Mouse (Mus musculus) lung, embryonic 16.5 days (tissue): ENCODE data around the gene Aldh18a1. TPM values are rescaled to one million over a fixed set of nuclear protein-coding genes. Genes with fewer than 3 reads are reported as not detected.
"Not testable (repeated sequence)": the region's sequence is repeated elsewhere in the genome, so short reads cannot be mapped to it uniquely, and the experiment has no call there.

Experiments used
- ATAC-seq: fragments of 200-750 bp; cut with Nextera tagmentation; 2 replicates; pipeline ENCODE4 v1.8.0; 2017; ENCODE audit warnings: low read depth, mild to moderate bottlenecking, moderate library complexity
- H3K27ac ChIP-seq: fragments of 300-500 bp; sonication (generic); 2 replicates; pipeline ENCODE4 v1.5.1; 2014; ENCODE audit warnings: mild to moderate bottlenecking, control low read depth, low read length
- H3K27me3 ChIP-seq: fragments of 300-500 bp; sonication (generic); 2 replicates; pipeline ENCODE4 v1.6.1; 2014; ENCODE audit warnings: low read depth, low read length, mixed read lengths; ENCODE audit not compliant: control insufficient read depth, insufficient read depth
- H3K36me3 ChIP-seq: fragments of 300-500 bp; sonication (generic); 2 replicates; pipeline ENCODE4 v1.6.1; 2014; ENCODE audit warnings: low read length; ENCODE audit not compliant: control insufficient read depth, insufficient read depth
- H3K4me1 ChIP-seq: fragments of 300-500 bp; sonication (generic); replicated peaks from 2 replicates; pipeline ENCODE4 v1.6.1; 2014; ENCODE audit warnings: low read length, mixed read lengths; ENCODE audit not compliant: control insufficient read depth, insufficient read depth
- H3K4me2 ChIP-seq: fragments of 300-500 bp; sonication (generic); 2 replicates; pipeline ENCODE4 v1.6.1; 2014; ENCODE audit warnings: low read depth, low read length, control low read depth
- H3K4me3 ChIP-seq: fragments of 300-500 bp; sonication (generic); 2 replicates; pipeline ENCODE4 v1.5.1; 2014; ENCODE audit warnings: mild to moderate bottlenecking, low read length, control low read depth
- H3K9ac ChIP-seq: fragments of 300-500 bp; sonication (generic); 2 replicates; pipeline ENCODE4 v1.6.1; 2014; ENCODE audit warnings: low read length, control low read depth
- H3K9me3 ChIP-seq: fragments of 300-500 bp; sonication (generic); 2 replicates; pipeline ENCODE4 v1.6.1; 2016; ENCODE audit warnings: low read length; ENCODE audit not compliant: control insufficient read depth
- WGBS: fragments of 180-500 bp; shearing (Covaris S2); extraction: QIAGEN DNeasy Blood & Tissue Kit; methylation state at CpG from one replicate; pipeline ENCODE4 v1.1.7; 2014; 5-methylcytosine and 5-hydroxymethylcytosine counted together
- polyA plus RNA-seq: library from polyadenylated mRNA; unstranded; fragments of >200 nt; fragmentation: Nextera tagmentation; extraction: Ambion mirVana; gene quantifications from 2 replicates; pipeline ENCODE4 v1.2.1, GENCODE M21; 2015

Aldh18a1 gene
- polyA plus RNA-seq, 1 experiment from 2014 or later = 50.6 TPM

DNA sequence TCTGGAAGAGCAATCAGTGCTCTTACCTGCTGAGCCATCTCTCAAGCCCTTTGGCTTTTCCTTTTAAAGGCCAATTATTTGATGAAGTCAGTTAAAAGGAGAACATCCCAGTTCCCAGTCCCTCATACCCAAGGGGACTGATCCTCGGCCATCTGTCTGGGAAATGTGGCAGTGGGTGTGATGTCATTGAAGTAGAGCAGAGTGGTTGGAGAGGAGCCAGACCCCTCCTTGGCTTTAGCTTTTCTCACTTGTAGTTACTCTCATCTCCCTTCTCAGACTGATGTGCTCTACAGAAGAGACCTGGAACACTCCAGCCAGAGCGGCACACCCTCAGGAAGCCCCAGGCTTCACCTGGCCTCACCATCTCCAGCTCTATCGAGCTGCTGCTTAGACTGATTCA, 20.6 kb downstream of the Aldh18a1 start:
- H3K27ac ChIP-seq = no peak overlapping the region
- 80% methylated on average over 3 of the region's 3 CpGs for WGBS
- H3K36me3 ChIP-seq = peaks cover 33% of the 10 kb centered on the region

DNA sequence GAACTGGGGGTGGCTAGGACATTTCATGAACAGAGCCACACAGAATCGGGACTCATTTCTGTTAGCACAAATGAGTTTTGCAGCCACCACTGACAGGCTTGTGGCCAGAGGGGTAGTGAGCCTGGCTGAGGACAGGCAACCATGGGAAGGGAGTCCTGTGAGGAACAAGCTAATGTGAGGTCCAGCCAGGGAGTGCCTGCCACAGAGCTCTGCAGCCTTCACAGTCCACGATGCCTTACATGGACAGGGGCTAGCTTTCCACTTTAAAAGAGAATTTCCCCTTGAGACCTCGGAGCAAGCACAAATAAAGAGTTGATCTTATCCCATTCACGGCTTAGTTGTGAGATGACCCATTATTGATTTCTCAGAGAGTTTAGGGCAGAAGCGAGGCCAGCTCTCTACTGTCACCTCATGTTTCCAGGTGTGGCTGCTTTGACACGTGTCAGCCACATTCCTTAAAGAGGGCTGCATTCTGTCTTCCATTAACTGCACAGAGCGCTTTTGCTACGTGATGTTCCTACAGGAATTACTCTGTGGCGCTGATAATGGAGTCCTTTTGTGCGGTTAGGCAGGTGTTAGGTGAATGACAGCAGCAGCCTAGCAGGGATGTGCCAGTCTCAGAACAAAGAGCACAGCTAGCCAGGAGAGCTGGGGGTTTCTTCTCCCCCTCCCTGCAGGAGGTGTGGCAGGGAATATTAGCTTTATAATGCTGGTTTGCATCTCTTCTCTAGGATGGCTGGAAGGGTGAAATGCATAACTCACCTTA, 24.2 kb downstream of the Aldh18a1 start:
- Histone ChIP-seq H3K4me2 (no peak overlapping the region), H3K9me3 (no peaks in the 10 kb centered on the region), H3K27me3 (no peaks in the 10 kb centered on the region), H3K9ac (no peak overlapping the region), H3K27ac (no peak overlapping the region), H3K36me3 (peaks cover 27% of the 10 kb centered on the region), H3K4me1 (no peaks in the 10 kb centered on the region), H3K4me3 (no peak overlapping the region)
- ATAC-seq = no peak
- 72% methylated on average over 10 of the region's 10 CpGs for WGBS

More for the DNA sequence above, 20.6 kb downstream of the Aldh18a1 start:
- H3K4me2 ChIP-seq = no peak overlapping the region
- H3K4me3 ChIP-seq = no peak overlapping the region
- H3K27me3 ChIP-seq = no peaks in the 10 kb centered on the region
- H3K4me1 ChIP-seq = no peaks in the 10 kb centered on the region
- peaks cover 7% of the 10 kb centered on the region for H3K9me3 ChIP-seq
- H3K9ac ChIP-seq = no peak overlapping the region
- no peak for ATAC-seq

DNA sequence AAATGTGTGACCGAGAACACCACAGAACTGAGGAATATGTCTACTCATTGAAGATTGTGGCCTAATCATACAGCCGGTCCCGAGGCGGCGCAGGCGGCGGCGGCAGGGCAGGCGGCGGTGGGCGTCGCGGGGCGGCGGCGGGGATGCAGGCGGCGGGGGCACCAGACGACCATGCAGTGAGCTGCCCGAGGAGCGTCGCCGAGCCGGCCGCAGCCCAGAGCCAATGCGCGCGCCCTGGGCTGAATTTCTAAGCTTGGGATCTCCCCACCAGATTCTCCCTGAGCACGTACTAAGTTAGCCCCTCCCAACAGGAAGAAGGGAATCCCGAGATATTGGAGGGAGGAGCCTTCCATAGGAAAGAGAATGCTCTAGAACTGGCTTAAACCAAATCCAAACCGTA, 26.7 kb downstream of the Aldh18a1 start:
- H3K9me3 ChIP-seq, H3K4me2 ChIP-seq, H3K4me3 ChIP-seq, H3K4me1 ChIP-seq, H3K27me3 ChIP-seq, H3K9ac ChIP-seq, H3K27ac ChIP-seq: not testable (repeated sequence)
- 0 out of 2 replicates have a peak, but pooled peaks have one; percentile 49 for ATAC-seq
- H3K36me3 ChIP-seq = peaks cover 35% of the 10 kb centered on the region
- 68% methylated on average over 13 of the region's 31 CpGs for WGBS

DNA sequence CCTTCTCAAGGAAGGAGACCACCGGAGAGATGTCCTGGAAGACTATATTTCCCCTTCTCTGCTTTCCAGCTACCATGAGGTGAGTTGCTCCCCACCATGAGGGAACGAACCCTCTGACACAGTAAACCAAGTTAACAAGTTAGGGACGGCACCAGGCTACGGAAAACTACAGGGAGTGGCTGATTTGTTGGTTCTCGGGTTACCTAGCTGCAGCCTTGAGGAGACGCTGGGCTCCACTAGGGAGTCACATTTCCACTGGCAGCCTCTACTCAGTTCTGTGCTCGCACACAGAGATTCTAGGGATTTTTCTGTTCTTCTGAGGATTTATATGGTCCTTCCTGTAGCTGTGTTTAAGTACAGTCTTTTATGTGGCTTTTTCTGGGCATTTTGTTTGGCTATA, 32.2 kb downstream of the Aldh18a1 start:
- Histone ChIP-seq H3K36me3 (peaks cover 13% of the 10 kb centered on the region), H3K4me2 (no peak overlapping the region), H3K4me3 (no peak overlapping the region), H3K27me3 (no peaks in the 10 kb centered on the region), H3K9ac (no peak overlapping the region), H3K4me1 (peaks cover 9% of the 10 kb centered on the region; the same call in 1 of the 2 replicates), H3K27ac (no peak overlapping the region), H3K9me3 (no peaks in the 10 kb centered on the region)
- 85% methylated on average over 7 of the region's 7 CpGs for WGBS
- ATAC-seq = no peak

DNA sequence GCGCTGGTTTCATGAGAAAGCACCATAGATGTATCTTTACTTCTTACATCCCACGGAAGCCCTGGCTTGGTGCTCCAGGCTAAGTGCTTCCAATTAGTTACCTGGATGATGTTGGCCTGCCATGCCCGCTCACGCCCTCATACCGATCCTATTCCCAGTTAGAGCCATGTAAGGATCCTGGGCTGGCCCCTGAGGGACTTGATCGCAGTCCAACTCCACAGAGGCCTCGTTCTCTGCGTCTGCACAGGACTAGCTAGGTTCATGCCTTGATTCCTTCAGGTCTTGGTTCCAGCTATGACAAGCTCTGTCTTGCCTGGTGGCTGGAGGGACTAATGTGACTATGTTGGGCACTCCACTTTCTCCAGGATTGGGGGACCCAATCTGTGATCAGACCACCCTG, 33.1 kb downstream of the Aldh18a1 start:
- peak overlapping the region; percentile 75; the same call in 1 of the 2 replicates for H3K27ac ChIP-seq
- H3K9ac ChIP-seq = no peak overlapping the region
- no peaks in the 10 kb centered on the region for H3K9me3 ChIP-seq
- no peaks in the 10 kb centered on the region for H3K27me3 ChIP-seq
- no peak overlapping the region for H3K4me2 ChIP-seq
- 88% methylated on average over 8 of the region's 8 CpGs for WGBS
- no peak overlapping the region for H3K4me3 ChIP-seq
- ATAC-seq = no peak
- peaks cover 16% of the 10 kb centered on the region for H3K36me3 ChIP-seq
- peaks cover 9% of the 10 kb centered on the region; the same call in 1 of the 2 replicates for H3K4me1 ChIP-seq

DNA sequence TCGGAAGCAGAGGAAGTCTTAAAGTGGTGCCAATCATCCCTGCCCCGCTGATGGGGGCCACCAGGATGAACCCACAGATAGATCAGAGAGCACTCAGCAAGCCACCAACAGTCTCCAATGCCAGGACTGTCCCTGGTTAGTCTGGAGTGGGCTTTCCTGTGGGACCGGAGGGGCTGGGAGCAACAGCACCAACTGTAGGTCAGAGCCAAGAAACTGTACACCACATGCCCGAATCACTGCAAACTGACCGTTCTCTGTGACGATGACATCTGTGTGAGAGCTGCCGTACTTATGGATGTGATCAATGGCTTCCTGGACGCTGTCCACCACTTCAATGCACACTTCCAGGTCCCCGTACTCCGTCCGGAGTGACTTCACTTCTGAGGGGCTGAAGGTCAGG, 33.9 kb downstream of the Aldh18a1 start:
- peak; percentile 60 for ATAC-seq
- peak overlapping the region; percentile 75 for H3K27ac ChIP-seq
- H3K9ac ChIP-seq = no peak overlapping the region
- H3K9me3 ChIP-seq = no peaks in the 10 kb centered on the region
- H3K4me3 ChIP-seq = no peak overlapping the region
- no peak overlapping the region for H3K4me2 ChIP-seq
- H3K36me3 ChIP-seq = peaks cover 16% of the 10 kb centered on the region
- H3K4me1 ChIP-seq = peaks cover 9% of the 10 kb centered on the region; the same call in 1 of the 2 replicates
- H3K27me3 ChIP-seq = no peaks in the 10 kb centered on the region
- 49% methylated on average over 11 of the region's 11 CpGs for WGBS

DNA sequence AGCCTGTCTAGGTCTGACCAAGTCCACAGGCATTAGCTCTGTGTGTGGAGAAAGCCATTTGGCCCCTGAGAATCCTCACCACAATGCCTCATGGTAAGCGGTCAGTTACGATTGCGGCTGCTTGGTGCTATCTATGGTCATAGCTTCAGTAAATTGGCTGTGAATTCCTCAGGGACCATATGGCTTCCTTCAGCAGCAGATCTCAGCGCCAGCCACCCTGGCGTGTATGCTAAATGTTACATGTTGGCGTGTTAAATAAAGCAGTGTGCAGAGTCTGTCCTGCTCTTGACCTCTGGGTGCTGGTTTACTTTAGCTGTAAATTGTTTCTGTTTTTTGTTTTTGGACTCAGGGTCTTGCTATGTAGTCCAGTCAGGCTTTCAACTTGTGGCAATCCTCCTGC, 34.4 kb downstream of the Aldh18a1 start:
- H3K27ac ChIP-seq = peak overlapping the region; percentile 75

DNA sequence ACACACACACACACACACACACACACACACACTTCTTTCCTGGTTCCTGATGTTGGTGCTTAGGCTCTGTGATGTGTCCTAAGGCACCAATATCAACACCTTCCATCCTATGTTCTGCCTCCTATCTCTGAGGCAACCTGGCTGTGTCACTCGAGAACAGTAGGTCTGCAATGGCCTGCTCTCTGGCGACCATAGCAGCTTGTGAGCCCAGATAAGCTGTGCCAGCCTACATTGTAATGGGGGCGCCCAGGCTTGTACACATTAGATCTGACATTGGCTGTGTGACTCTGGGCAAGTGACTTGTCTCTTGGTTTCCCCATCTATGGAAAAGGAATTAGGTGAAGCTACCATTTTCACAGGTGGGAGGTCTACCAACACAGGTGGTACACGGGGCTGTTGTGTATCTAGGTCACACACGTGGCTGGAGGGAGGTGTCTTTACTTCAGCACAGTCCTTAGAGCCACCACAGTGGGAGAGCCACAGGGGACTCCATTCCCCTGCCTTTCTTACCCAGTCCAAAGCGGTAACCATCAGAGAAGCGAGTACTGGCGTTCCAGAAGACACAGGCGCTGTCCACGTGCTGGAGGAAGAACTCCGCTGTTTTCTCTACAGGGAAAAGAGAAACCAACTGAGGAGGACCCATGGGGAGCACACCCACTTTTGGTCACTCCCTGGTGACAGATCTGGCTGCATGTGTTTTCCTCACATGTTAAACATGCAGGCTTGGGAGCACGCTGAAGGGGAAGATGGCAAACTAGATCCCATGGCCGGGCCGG, 35.1 kb downstream of the Aldh18a1 start:
- Histone ChIP-seq H3K36me3 (peaks cover 16% of the 10 kb centered on the region), H3K9me3 (no peaks in the 10 kb centered on the region), H3K27me3 (no peaks in the 10 kb centered on the region), H3K4me1 (peaks cover 9% of the 10 kb centered on the region; the same call in 1 of the 2 replicates), H3K27ac (peak overlapping the region; percentile 36; the same call in 1 of the 2 replicates), H3K4me2 (peak overlapping the region; percentile 3; the same call in 1 of the 2 replicates), H3K4me3 (no peak overlapping the region), H3K9ac (no peak overlapping the region)
- 68% methylated on average over 14 of the region's 14 CpGs for WGBS
- peak; percentile 55 for ATAC-seq

More for the DNA sequence above, 34.4 kb downstream of the Aldh18a1 start:
- WGBS = 63% methylated on average over 6 of the region's 6 CpGs
- no peaks in the 10 kb centered on the region for H3K27me3 ChIP-seq
- peak overlapping the region; percentile 3; the same call in 1 of the 2 replicates for H3K4me2 ChIP-seq
- H3K4me1 ChIP-seq = peaks cover 9% of the 10 kb centered on the region; the same call in 1 of the 2 replicates
- H3K4me3 ChIP-seq = no peak overlapping the region
- no peak overlapping the region for H3K9ac ChIP-seq
- no peaks in the 10 kb centered on the region for H3K9me3 ChIP-seq
- ATAC-seq = peak; percentile 93
- H3K36me3 ChIP-seq = peaks cover 16% of the 10 kb centered on the region

DNA sequence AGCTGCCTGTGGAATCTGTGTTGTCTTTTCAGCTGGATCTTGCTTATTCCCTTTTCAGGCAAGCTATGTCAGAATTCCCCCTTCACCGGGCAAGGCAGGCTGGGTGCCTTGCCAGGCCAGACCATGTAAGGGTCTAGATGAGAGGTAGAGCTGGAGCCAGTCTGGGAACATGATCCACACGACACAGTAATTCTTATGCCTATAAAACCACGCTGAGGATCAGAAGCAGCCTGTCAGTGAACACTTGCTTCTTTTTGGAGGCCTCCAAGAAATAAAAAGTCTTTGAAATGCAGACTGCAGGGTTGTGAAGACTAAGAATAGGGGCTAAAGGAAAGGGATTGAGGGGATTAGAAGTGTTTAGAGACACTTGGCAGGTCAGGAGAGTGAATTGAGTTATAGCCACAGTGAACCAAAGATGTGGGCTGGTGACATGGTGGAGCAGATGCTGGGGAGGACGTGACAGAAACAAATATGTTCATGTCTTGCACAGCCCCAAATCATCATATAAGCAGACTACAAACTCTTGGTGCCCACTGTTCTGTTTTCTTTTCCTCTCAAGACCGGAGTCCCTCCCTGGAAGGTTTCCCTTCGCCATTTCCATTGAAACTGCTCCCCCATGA, 38.6 kb downstream of the Aldh18a1 start:
- peak overlapping the region; percentile 27; the same call in 1 of the 2 replicates for H3K27ac ChIP-seq
- H3K9me3 ChIP-seq = no peaks in the 10 kb centered on the region
- no peak for ATAC-seq
- no peak overlapping the region for H3K9ac ChIP-seq
- H3K27me3 ChIP-seq = no peaks in the 10 kb centered on the region
- peaks cover 3% of the 10 kb centered on the region; the same call in 1 of the 2 replicates for H3K4me1 ChIP-seq
- no peak overlapping the region for H3K4me3 ChIP-seq
- no peak overlapping the region for H3K4me2 ChIP-seq
- 53% methylated on average over 6 of the region's 6 CpGs for WGBS
- 0 out of 2 replicates have a peak, but pooled peaks cover 5% of the 10 kb centered on the region for H3K36me3 ChIP-seq
